Mouse (Mus musculus): ENCODE measurements at regions not wholly inside any gene's neighbourhood (a gene's known extent, or its start where the extent isn't known, plus 50 kb on each side); places are given as distances from the start of the nearest gene placed in this dataset.

GRCm38 (mm10) chr4:93527382-93527781, 192.1 kb upstream of the Tusc1 start:
- TF ChIP-seq GATA1 (IDR thresholded peaks at IDR 0.05; ENCODE audit: borderline replicate concordance, low read length) (no peak), FLI1 (IDR thresholded peaks at IDR 0.05; ENCODE audit: low read length) (no peak)

GRCm38 (mm10) chr4:93520454-93521100, 185.3 kb upstream of the Tusc1 start:
- Histone ChIP-seq H3K4me3 (replicated peaks) (peak overlapping the region; percentile 82), H3K36me3 (replicated peaks; ENCODE audit: low read length) (no peaks in the 10 kb centered on the region), H3K9me3 (no peaks in the 10 kb centered on the region), H3K4me1 (peaks cover 17% of the 10 kb centered on the region), H3K27me3 (replicated peaks) (no peaks in the 10 kb centered on the region)
- no peak for TF ChIP-seq FLI1 (IDR thresholded peaks at IDR 0.05; ENCODE audit: low read length)

More at GRCm38 (mm10) chr4:93527382-93527781, 192.1 kb upstream of the Tusc1 start:
- H3K9me3 ChIP-seq = no peaks in the 10 kb centered on the region
- no peaks in the 10 kb centered on the region for H3K36me3 ChIP-seq (replicated peaks; ENCODE audit: low read length)
- no peaks in the 10 kb centered on the region for H3K27me3 ChIP-seq (replicated peaks)
- H3K4me3 ChIP-seq (replicated peaks) = no peak overlapping the region
- no peaks in the 10 kb centered on the region for H3K4me1 ChIP-seq

- Histone ChIP-seq H3K4me1 (peaks cover 17% of the 10 kb centered on the region), H3K27me3 (replicated peaks) (no peaks in the 10 kb centered on the region), H3K4me3 (replicated peaks) (no peak overlapping the region), H3K36me3 (replicated peaks; ENCODE audit: low read length) (no peaks in the 10 kb centered on the region), H3K9me3 (no peaks in the 10 kb centered on the region)
- TF ChIP-seq GATA1 (IDR thresholded peaks at IDR 0.05; ENCODE audit: borderline replicate concordance, low read length) = no peak
- no peak for TF ChIP-seq FLI1 (IDR thresholded peaks at IDR 0.05; ENCODE audit: low read length)
Observed at GRCm38 (mm10) chr4:93518925-93519324, 183.6 kb upstream of the Tusc1 start.

- Histone ChIP-seq H3K4me1 (peaks cover 10% of the 10 kb centered on the region; the same call in 1 of the 2 replicates), H3K4me3 (replicated peaks) (no peak overlapping the region), H3K27me3 (replicated peaks) (no peaks in the 10 kb centered on the region), H3K36me3 (replicated peaks; ENCODE audit: low read length) (no peaks in the 10 kb centered on the region), H3K9me3 (no peaks in the 10 kb centered on the region)
- TF ChIP-seq GATA1 (IDR thresholded peaks at IDR 0.05; ENCODE audit: borderline replicate concordance, low read length) = no peak
Observed at GRCm38 (mm10) chr4:93510771-93511170, 175.5 kb upstream of the Tusc1 start.

- H3K27me3 ChIP-seq (replicated peaks) = no peaks in the 10 kb centered on the region
- H3K4me1 ChIP-seq = peaks cover 13% of the 10 kb centered on the region
- H3K9me3 ChIP-seq = no peaks in the 10 kb centered on the region
- no peak overlapping the region for H3K4me3 ChIP-seq (replicated peaks)
- H3K36me3 ChIP-seq (replicated peaks; ENCODE audit: low read length) = no peaks in the 10 kb centered on the region
- TF ChIP-seq GATA1 (IDR thresholded peaks at IDR 0.05; ENCODE audit: borderline replicate concordance, low read length) (no peak), FLI1 (IDR thresholded peaks at IDR 0.05; ENCODE audit: low read length) (no peak)
Observed at GRCm38 (mm10) chr4:93496871-93497270, 161.6 kb upstream of the Tusc1 start.

GRCm38 (mm10) chr4:93494319-93494718, 159.0 kb upstream of the Tusc1 start:
- Histone ChIP-seq H3K9me3 (no peaks in the 10 kb centered on the region), H3K4me1 (peaks cover 16% of the 10 kb centered on the region), H3K27me3 (replicated peaks) (no peaks in the 10 kb centered on the region), H3K4me3 (replicated peaks) (no peak overlapping the region), H3K36me3 (replicated peaks; ENCODE audit: low read length) (no peaks in the 10 kb centered on the region)
- no peak for TF ChIP-seq GATA1 (IDR thresholded peaks at IDR 0.05; ENCODE audit: borderline replicate concordance, low read length)
- no peak for TF ChIP-seq FLI1 (IDR thresholded peaks at IDR 0.05; ENCODE audit: low read length)

- Histone ChIP-seq H3K36me3 (replicated peaks; ENCODE audit: low read length) (no peaks in the 10 kb centered on the region), H3K4me1 (peaks cover 18% of the 10 kb centered on the region)
Observed at GRCm38 (mm10) chr4:93493905-93494304, 158.6 kb upstream of the Tusc1 start.

GRCm38 (mm10) chr4:93493326-93493725, 158.0 kb upstream of the Tusc1 start:
- Histone ChIP-seq H3K4me1 (peaks cover 24% of the 10 kb centered on the region), H3K4me3 (replicated peaks) (no peak overlapping the region), H3K9me3 (no peaks in the 10 kb centered on the region), H3K36me3 (replicated peaks; ENCODE audit: low read length) (no peaks in the 10 kb centered on the region), H3K27me3 (replicated peaks) (no peaks in the 10 kb centered on the region)
- TF ChIP-seq GATA1 (IDR thresholded peaks at IDR 0.05; ENCODE audit: borderline replicate concordance, low read length) (no peak), FLI1 (IDR thresholded peaks at IDR 0.05; ENCODE audit: low read length) (no peak)

More at GRCm38 (mm10) chr4:93493905-93494304, 158.6 kb upstream of the Tusc1 start:
- no peaks in the 10 kb centered on the region for H3K27me3 ChIP-seq (replicated peaks)
- H3K9me3 ChIP-seq = no peaks in the 10 kb centered on the region
- no peak overlapping the region for H3K4me3 ChIP-seq (replicated peaks)
- TF ChIP-seq GATA1 (IDR thresholded peaks at IDR 0.05; ENCODE audit: borderline replicate concordance, low read length) (no peak), FLI1 (IDR thresholded peaks at IDR 0.05; ENCODE audit: low read length) (no peak)

- Histone ChIP-seq H3K9me3 (no peaks in the 10 kb centered on the region), H3K4me1 (peaks cover 34% of the 10 kb centered on the region), H3K4me3 (replicated peaks) (no peak overlapping the region), H3K36me3 (replicated peaks; ENCODE audit: low read length) (no peaks in the 10 kb centered on the region), H3K27me3 (replicated peaks) (no peaks in the 10 kb centered on the region)
- no peak for TF ChIP-seq GATA1 (IDR thresholded peaks at IDR 0.05; ENCODE audit: borderline replicate concordance, low read length)
- TF ChIP-seq FLI1 (IDR thresholded peaks at IDR 0.05; ENCODE audit: low read length) = no peak
Observed at GRCm38 (mm10) chr4:93488570-93488969, 153.3 kb upstream of the Tusc1 start.

GRCm38 (mm10) chr4:93486455-93486854, 151.1 kb upstream of the Tusc1 start:
- no peaks in the 10 kb centered on the region for H3K9me3 ChIP-seq
- H3K27me3 ChIP-seq (replicated peaks) = no peaks in the 10 kb centered on the region
- H3K4me3 ChIP-seq (replicated peaks) = no peak overlapping the region
- TF ChIP-seq FLI1 (IDR thresholded peaks at IDR 0.05; ENCODE audit: low read length) (no peak), GATA1 (IDR thresholded peaks at IDR 0.05; ENCODE audit: borderline replicate concordance, low read length) (no peak)
- no peaks in the 10 kb centered on the region for H3K36me3 ChIP-seq (replicated peaks; ENCODE audit: low read length)
- H3K4me1 ChIP-seq = peaks cover 24% of the 10 kb centered on the region
